Mouse (Mus musculus) G1E (cell line): ENCODE data around the gene Tpsab1.

Experiments used
- CTCF ChIP-seq: IDR thresholded peaks from 2 replicates; pipeline ENCODE4 v1.5.1; 2012; ENCODE audit warnings: low read depth, low read length, inconsistent platforms, mixed read lengths
- GATA1 ChIP-seq: IDR thresholded peaks from 2 replicates; pipeline ENCODE4 v1.6.1; 2012; ENCODE audit warnings: borderline replicate concordance, low read length, inconsistent platforms, mixed read lengths
- TAL1 ChIP-seq: conservative IDR thresholded peaks from 2 replicates; pipeline ENCODE4 v1.6.1; 2012; ENCODE audit warnings: low read depth, low read length, inconsistent platforms, mixed read lengths

GRCm38 (mm10) chr17:25322930-25323329 lies 22.4 kb downstream of the Tpsab1 start:
- TF ChIP-seq CTCF = no peak
- no peak for TF ChIP-seq GATA1
- TF ChIP-seq TAL1 = no peak
